Mouse (Mus musculus) ES-E14 (cell line): ENCODE measurements around the gene Abca2.

ENCODE experiments used
- CHD2 ChIP-seq: IDR thresholded peaks from 2 replicates; pipeline ENCODE4 v1.6.1; 2014; ENCODE audit warnings: mild to moderate bottlenecking, low read depth, low read length, inconsistent platforms
- HCFC1 ChIP-seq: IDR thresholded peaks from 2 replicates; pipeline ENCODE4 v1.6.1; 2012; ENCODE audit warnings: low read length, inconsistent platforms, borderline replicate concordance; ENCODE audit not compliant: insufficient read depth
- MAFK ChIP-seq: IDR thresholded peaks from 2 replicates; pipeline ENCODE4 v1.6.1; 2014; ENCODE audit warnings: mild to moderate bottlenecking, low read depth, low read length, inconsistent platforms; ENCODE audit not compliant: insufficient read depth
- ZC3H11A ChIP-seq: IDR thresholded peaks from 2 replicates; pipeline ENCODE4 v1.6.1; 2012; ENCODE audit warnings: low read depth, mild to moderate bottlenecking, inconsistent platforms, low read length, borderline replicate concordance
- ZNF384 ChIP-seq: IDR thresholded peaks from 2 replicates; pipeline ENCODE4 v1.6.1; 2012; ENCODE audit warnings: low read depth, low read length, inconsistent platforms

DNA sequence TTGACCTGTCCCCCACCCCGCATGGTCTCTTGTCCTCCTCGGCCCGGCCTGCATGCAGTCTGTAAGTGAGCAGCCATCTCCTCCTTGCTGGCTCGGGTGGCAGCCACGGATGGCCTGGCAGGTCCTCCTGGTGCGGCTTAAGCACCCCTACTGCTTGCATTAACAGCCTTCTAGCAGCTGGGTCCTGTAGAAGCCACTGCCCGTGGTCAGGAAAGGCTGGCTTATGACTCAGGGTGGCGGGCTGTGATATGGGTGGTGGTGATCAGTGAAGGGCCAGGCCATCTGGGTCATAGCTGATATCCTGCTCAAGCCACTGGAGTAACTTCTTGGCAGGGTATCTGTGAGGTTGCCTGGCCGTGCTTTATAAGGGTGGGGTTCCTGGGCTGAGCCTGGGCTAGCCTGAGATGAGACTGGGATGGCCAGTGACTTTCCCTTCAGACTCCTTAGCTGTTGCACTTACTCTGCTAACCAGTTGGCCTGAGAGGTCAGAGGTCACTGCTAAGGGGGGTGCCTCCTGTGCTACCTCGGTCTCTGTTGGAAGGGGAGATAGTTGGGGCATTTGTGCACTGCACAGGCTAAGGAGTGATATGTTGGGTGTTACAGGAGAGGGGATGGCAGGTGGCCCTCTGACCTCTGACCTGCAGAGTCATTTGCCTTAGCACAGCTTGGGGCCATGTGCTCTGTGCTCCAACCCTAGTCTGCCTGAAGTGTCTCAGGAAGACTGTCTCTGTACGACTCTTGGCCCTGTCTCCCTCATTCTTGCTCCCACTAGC lies 4.0 kb downstream of the Abca2 start:
- TF ChIP-seq CHD2 (no peak), ZC3H11A (no peak), HCFC1 (no peak), MAFK (no peak), ZNF384 (no peak)
